8 mouse cellular contexts compared by ENCODE assay signal in the genomic region with DNA sequence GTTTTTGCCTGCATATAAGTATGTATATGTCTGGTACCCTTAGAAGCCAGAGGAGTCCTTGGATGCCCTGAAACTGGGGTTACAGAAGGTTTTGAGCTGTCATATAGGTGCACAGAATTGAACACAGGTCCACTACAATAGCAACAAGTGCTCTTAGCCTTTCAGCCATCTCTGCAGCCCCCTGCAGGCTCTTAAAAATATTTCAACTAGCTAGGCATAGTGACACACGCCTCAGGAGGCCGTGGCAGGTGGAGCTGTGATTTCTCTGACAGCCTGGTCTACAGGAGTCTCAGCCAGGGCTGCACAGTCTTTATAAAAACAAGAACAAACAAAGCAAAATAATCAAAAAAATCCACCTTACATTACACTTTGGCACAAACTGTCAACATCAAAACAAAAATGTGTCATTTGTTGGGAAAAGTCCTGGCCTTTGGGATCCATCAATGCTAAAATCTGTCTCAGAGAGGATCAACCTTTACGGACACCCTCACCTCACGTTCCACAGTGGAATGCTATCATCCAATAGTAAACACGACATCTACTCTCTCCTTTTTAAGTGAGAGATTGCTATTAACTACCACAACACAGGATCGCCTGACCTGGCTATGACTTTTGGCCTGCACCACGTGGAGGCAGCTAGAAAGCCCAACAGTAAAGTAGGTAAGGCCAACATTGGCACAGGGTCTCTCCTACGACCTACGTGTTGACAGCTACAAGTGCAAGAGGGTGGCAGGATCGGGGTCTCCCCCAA. TPM values are rescaled to one million over a fixed set of nuclear protein-coding genes. Genes with fewer than 3 reads are reported as not detected.
DNase-seq lines count a peak whose midpoint lies in the region; ATAC-seq and TF ChIP-seq lines count a peak whose summit lies in the region.

No protein-coding gene starts in this region.

- H3K27ac ChIP-seq in heart, embryonic 11.5 days (ENCODE audit: low read depth, low read length), result peak overlapping the region; percentile 73
- no peak overlapping the region for H3K27ac ChIP-seq in forebrain, embryonic 15.5 days (replicated peaks)
- H3K27ac ChIP-seq in kidney, postnatal 0 days, result peak overlapping the region; percentile 82
- no peak overlapping the region for H3K27ac ChIP-seq in midbrain, embryonic 13.5 days

- H3K36me3 ChIP-seq in heart, embryonic 11.5 days (ENCODE audit: control insufficient read depth, insufficient read depth, low read length), result peaks cover 7% of the 10 kb centered on the region
- H3K36me3 ChIP-seq in G1E (replicated peaks), result peaks cover 43% of the 10 kb centered on the region
- peaks cover 18% of the 10 kb centered on the region for H3K36me3 ChIP-seq in forebrain, embryonic 15.5 days
- H3K36me3 ChIP-seq in kidney, postnatal 0 days (ENCODE audit: insufficient read depth, low read length), result peaks cover 11% of the 10 kb centered on the region
- peaks cover 25% of the 10 kb centered on the region for H3K36me3 ChIP-seq in midbrain, embryonic 13.5 days

- H3K9me3 ChIP-seq in heart, embryonic 11.5 days (replicated peaks; ENCODE audit: control insufficient read depth, low read length), result no peaks in the 10 kb centered on the region
- no peaks in the 10 kb centered on the region for H3K9me3 ChIP-seq in G1E (replicated peaks)
- H3K9me3 ChIP-seq in forebrain, embryonic 15.5 days, result no peaks in the 10 kb centered on the region
- H3K9me3 ChIP-seq in kidney, postnatal 0 days (replicated peaks; ENCODE audit: low read length), result no peaks in the 10 kb centered on the region
- H3K9me3 ChIP-seq in midbrain, embryonic 13.5 days, result no peaks in the 10 kb centered on the region

- peak overlapping the region; percentile 69 for H3K4me3 ChIP-seq in heart, embryonic 11.5 days (ENCODE audit: low read depth, low read length)
- H3K4me3 ChIP-seq in G1E (ENCODE audit: low read depth, low read length), result peak overlapping the region; percentile 90
- H3K4me3 ChIP-seq in forebrain, embryonic 15.5 days, result peak overlapping the region; percentile 89
- peak overlapping the region; percentile 73 for H3K4me3 ChIP-seq in kidney, postnatal 0 days (replicated peaks; ENCODE audit: low read depth, low read length)
- peak overlapping the region; percentile 91 for H3K4me3 ChIP-seq in midbrain, embryonic 13.5 days (replicated peaks)

- ATAC-seq in heart, embryonic 11.5 days (replicated peaks; ENCODE audit: insufficient number of reproducible peaks, low FRiP score, low TSS enrichment), result no peak
- peak; percentile 52; the same call in 1 of the 2 replicates for ATAC-seq in G1E (ENCODE audit: extremely low read depth, insufficient number of reproducible peaks, low FRiP score, poor library complexity, severe bottlenecking)
- ATAC-seq in forebrain, embryonic 15.5 days (replicated peaks), result peak; percentile 18; the same call in 1 of the 2 replicates
- no peak for ATAC-seq in kidney, postnatal 0 days (replicated peaks; ENCODE audit: low FRiP score, low read depth)
- ATAC-seq in midbrain, embryonic 13.5 days, result no peak; the same call in 1 of the 2 replicates

- DNase-seq in heart, adult 9 months (ENCODE audit: low spot score in 2 of 2), result no peak
- peak; percentile 40 for DNase-seq in G1E (ENCODE audit: low spot score)
- DNase-seq in kidney, postnatal 0 days (ENCODE audit: low spot score), result peak; percentile 61
- DNase-seq in layer of hippocampus, adult 11-12 months (ENCODE audit: low spot score), result no peak
- DNase-seq in layer of hippocampus, postnatal 25 days (ENCODE audit: extremely low spot score in 1 of 2, low spot score in 1 of 2), result no peak

- no peaks in the 10 kb centered on the region for H3K27me3 ChIP-seq in heart, embryonic 11.5 days (ENCODE audit: control insufficient read depth, insufficient read depth, low read length)
- no peaks in the 10 kb centered on the region for H3K27me3 ChIP-seq in G1E (ENCODE audit: insufficient read depth, low read length)
- H3K27me3 ChIP-seq in forebrain, embryonic 15.5 days, result no peaks in the 10 kb centered on the region
- no peaks in the 10 kb centered on the region for H3K27me3 ChIP-seq in kidney, postnatal 0 days (ENCODE audit: insufficient read depth, low read length)
- no peaks in the 10 kb centered on the region for H3K27me3 ChIP-seq in midbrain, embryonic 13.5 days

- H3K4me2 ChIP-seq in heart, embryonic 11.5 days, result peak overlapping the region; percentile 98
- H3K4me2 ChIP-seq in forebrain, embryonic 15.5 days (replicated peaks), result peak overlapping the region; percentile 98
- H3K4me2 ChIP-seq in kidney, postnatal 0 days (ENCODE audit: low read length), result peak overlapping the region; percentile 90
- peak overlapping the region; percentile 99 for H3K4me2 ChIP-seq in midbrain, embryonic 13.5 days (replicated peaks)

- peaks cover 25% of the 10 kb centered on the region for H3K4me1 ChIP-seq in heart, embryonic 11.5 days (ENCODE audit: control insufficient read depth, insufficient read depth, low read length)
- peaks cover 41% of the 10 kb centered on the region for H3K4me1 ChIP-seq in G1E (ENCODE audit: insufficient read depth, low read depth, low read length)
- peaks cover 28% of the 10 kb centered on the region for H3K4me1 ChIP-seq in forebrain, embryonic 15.5 days
- H3K4me1 ChIP-seq in kidney, postnatal 0 days (replicated peaks; ENCODE audit: insufficient read depth, low read length), result 0 out of 2 replicates have a peak, but pooled peaks cover 16% of the 10 kb centered on the region
- H3K4me1 ChIP-seq in midbrain, embryonic 13.5 days (replicated peaks), result peaks cover 26% of the 10 kb centered on the region

- WGBS in heart, embryonic 11.5 days (ENCODE audit: insufficient replicate concordance), result 3% methylated on average over 10 of the region's 10 CpGs
- 3% methylated on average over 10 of the region's 10 CpGs for WGBS in forebrain, embryonic 15.5 days
- WGBS in kidney, postnatal 0 days, result 2% methylated on average over 10 of the region's 10 CpGs
- WGBS in midbrain, embryonic 13.5 days, result 6% methylated on average over 10 of the region's 10 CpGs

- TF ChIP-seq CTCF in G1E (IDR thresholded peaks at IDR 0.05; ENCODE audit: low read depth, low read length), result 0 out of 2 replicates have a peak, but pooled peaks have one; percentile 9
- TF ChIP-seq CTCF in kidney, postnatal 0 days (IDR thresholded peaks at IDR 0.05; ENCODE audit: low read depth), result peak; percentile 54

- peak overlapping the region; percentile 86 for H3K9ac ChIP-seq in heart, embryonic 11.5 days (ENCODE audit: low read depth, low read length)
- peak overlapping the region; percentile 73 for H3K9ac ChIP-seq in forebrain, embryonic 15.5 days (replicated peaks)
- H3K9ac ChIP-seq in kidney, postnatal 0 days (ENCODE audit: low read depth, low read length), result peak overlapping the region; percentile 72
- peak overlapping the region; percentile 86 for H3K9ac ChIP-seq in midbrain, embryonic 13.5 days (replicated peaks)

RNA-seq across cellular contexts. Expression of gene Atad3a, which starts 0.9 kb away (rescaled TPM):
- polyA plus RNA-seq in heart, embryonic 11.5 days (2014; fragmentation: Nextera tagmentation; extraction: Ambion mirVana), result 84.2 and 88.2 TPM in 2 replicates
- total RNA-seq in G1E (2014; fragmentation: Nextera tagmentation), result 43.2 and 64.6 TPM in 2 replicates
- 58.8 and 61.5 TPM in 2 replicates for total RNA-seq in G1E (2017)
- polyA plus RNA-seq in G1E (2012), result 65.7 and 70.7 TPM in 2 replicates
- 91.0 TPM in 2 replicates for polyA plus RNA-seq in forebrain, embryonic 15.5 days (2015; fragmentation: Nextera tagmentation; extraction: Ambion mirVana)
- polyA plus RNA-seq in kidney, postnatal 0 days (2015; fragmentation: Nextera tagmentation; extraction: Ambion mirVana), result 92.1 and 92.2 TPM in 2 replicates
- 82.1 and 84.8 TPM in 2 replicates for polyA plus RNA-seq in midbrain, embryonic 13.5 days (2015; fragmentation: Nextera tagmentation; extraction: Ambion mirVana)
- 10 to 100 TPM; 47.5 to 56.3 TPM for total RNA-seq in layer of hippocampus, postnatal 25 days (2021)

RNA-seq across cellular contexts. Expression of gene Vwa1, which starts 14.5 kb away (rescaled TPM):
- 0.89 and 1.1 TPM in 2 replicates for polyA plus RNA-seq in heart, embryonic 11.5 days (2014; fragmentation: Nextera tagmentation; extraction: Ambion mirVana)
- total RNA-seq in G1E (2014; fragmentation: Nextera tagmentation), result 0.39 and 0.68 TPM in 2 replicates
- 0.93 and 1.0 TPM in 2 replicates for total RNA-seq in G1E (2017)
- polyA plus RNA-seq in G1E (2012), result 0.09 and 0.10 TPM in 2 replicates
- 21.8 and 22.6 TPM in 2 replicates for polyA plus RNA-seq in forebrain, embryonic 15.5 days (2015; fragmentation: Nextera tagmentation; extraction: Ambion mirVana)
- 14.8 and 16.4 TPM in 2 replicates for polyA plus RNA-seq in kidney, postnatal 0 days (2015; fragmentation: Nextera tagmentation; extraction: Ambion mirVana)
- polyA plus RNA-seq in midbrain, embryonic 13.5 days (2015; fragmentation: Nextera tagmentation; extraction: Ambion mirVana), result 18.7 and 20.9 TPM in 2 replicates
- total RNA-seq in layer of hippocampus, postnatal 25 days (2021), result 10 to 100 TPM in 1 of 2 experiments, 1 to 10 TPM in 1; 9.7 to 10.3 TPM

RNA-seq across cellular contexts. Expression of gene Tmem240, which starts 25.4 kb away (rescaled TPM):
- polyA plus RNA-seq in heart, embryonic 11.5 days (2014; fragmentation: Nextera tagmentation; extraction: Ambion mirVana), result 0.47 and 0.68 TPM in 2 replicates
- 0.58 and 0.68 TPM in 2 replicates for total RNA-seq in G1E (2014; fragmentation: Nextera tagmentation)
- total RNA-seq in G1E (2017), result 0.55 and 0.64 TPM in 2 replicates
- 0.94 and 0.98 TPM in 2 replicates for polyA plus RNA-seq in G1E (2012)
- polyA plus RNA-seq in forebrain, embryonic 15.5 days (2015; fragmentation: Nextera tagmentation; extraction: Ambion mirVana), result 10.4 TPM in 2 replicates
- 0.47 and 0.68 TPM in 2 replicates for polyA plus RNA-seq in kidney, postnatal 0 days (2015; fragmentation: Nextera tagmentation; extraction: Ambion mirVana)
- polyA plus RNA-seq in midbrain, embryonic 13.5 days (2015; fragmentation: Nextera tagmentation; extraction: Ambion mirVana), result 8.6 and 10.1 TPM in 2 replicates
- 10 to 100 TPM; 38.0 to 39.7 TPM for total RNA-seq in layer of hippocampus, postnatal 25 days (2021)

RNA-seq across cellular contexts. Expression of gene Tmem88b, which starts 25.6 kb away (rescaled TPM):
- polyA plus RNA-seq in heart, embryonic 11.5 days (2014; fragmentation: Nextera tagmentation; extraction: Ambion mirVana), result 3.0 and 3.2 TPM in 2 replicates
- total RNA-seq in G1E (2014; fragmentation: Nextera tagmentation) (not detected in 2 replicates), G1E (2017) (0.05 and 0.06 TPM in 2 replicates)
- 0.01 TPM in 1 of 2 replicates, not detected in the other for polyA plus RNA-seq in G1E (2012)
- polyA plus RNA-seq in forebrain, embryonic 15.5 days (2015; fragmentation: Nextera tagmentation; extraction: Ambion mirVana), result 0.29 and 0.60 TPM in 2 replicates
- polyA plus RNA-seq in kidney, postnatal 0 days (2015; fragmentation: Nextera tagmentation; extraction: Ambion mirVana), result 0.16 and 0.22 TPM in 2 replicates
- 0.40 and 0.58 TPM in 2 replicates for polyA plus RNA-seq in midbrain, embryonic 13.5 days (2015; fragmentation: Nextera tagmentation; extraction: Ambion mirVana)
- total RNA-seq in layer of hippocampus, postnatal 25 days (2021), result 10 to 100 TPM; 31.3 to 33.9 TPM

RNA-seq across cellular contexts. Expression of gene Ankrd65, which starts 30.2 kb away (rescaled TPM):
- polyA plus RNA-seq in heart, embryonic 11.5 days (2014; fragmentation: Nextera tagmentation; extraction: Ambion mirVana), result not detected in 2 replicates
- total RNA-seq in G1E (2014; fragmentation: Nextera tagmentation) (not detected in 2 replicates), G1E (2017) (not detected in 2 replicates)
- polyA plus RNA-seq in G1E (2012), result not detected in 2 replicates
- not detected in 2 replicates for polyA plus RNA-seq in forebrain, embryonic 15.5 days (2015; fragmentation: Nextera tagmentation; extraction: Ambion mirVana)
- 0.28 and 0.29 TPM in 2 replicates for polyA plus RNA-seq in kidney, postnatal 0 days (2015; fragmentation: Nextera tagmentation; extraction: Ambion mirVana)
- not detected in 2 replicates for polyA plus RNA-seq in midbrain, embryonic 13.5 days (2015; fragmentation: Nextera tagmentation; extraction: Ambion mirVana)
- not detected for total RNA-seq in layer of hippocampus, postnatal 25 days (2021)

Comparison
In these comparisons a context has a peak if more than half of its experiments do, and no peak if none do; other contexts are left out.
1. ATAC-seq: peak in G1E (single experiment) and forebrain, embryonic 15.5 days (single experiment); none in heart, embryonic 11.5 days (single experiment), kidney, postnatal 0 days (single experiment) and midbrain, embryonic 13.5 days (single experiment).
2. H3K27ac ChIP-seq: peak in heart, embryonic 11.5 days (single experiment) and kidney, postnatal 0 days (single experiment); none in forebrain, embryonic 15.5 days (single experiment) and midbrain, embryonic 13.5 days (single experiment).
3. DNase-seq: peak in G1E (single experiment) and kidney, postnatal 0 days (single experiment); none in heart, adult 9 months (0 of 2), layer of hippocampus, adult 11-12 months (single experiment) and layer of hippocampus, postnatal 25 days (0 of 2).
4. Peak in every context shown above with its lines, with median percentiles within 50 percentile points of each other: H3K4me2 ChIP-seq, H3K4me3 ChIP-seq and H3K9ac ChIP-seq.